Mouse (Mus musculus) limb, embryonic 12.5 days (tissue): ENCODE results near the gene Ccdc63. TPM values are rescaled to one million over a fixed set of nuclear protein-coding genes. Genes with fewer than 3 reads are reported as not detected.
"Not testable (repeated sequence)": the region's sequence is repeated elsewhere in the genome, so short reads cannot be mapped to it uniquely, and the experiment has no call there.

ENCODE experiments used
- ATAC-seq: fragments of 200-750 bp; cut with Nextera tagmentation; 2 replicates; pipeline ENCODE4 v1.8.0; 2017; ENCODE audit warnings: low read depth, moderate TSS enrichment; ENCODE audit not compliant: insufficient number of reproducible peaks, insufficient read depth, low FRiP score, low TSS enrichment
- H3K27ac ChIP-seq: fragments of 300-500 bp; sonication (generic); 2 replicates; pipeline ENCODE4 v1.5.1; 2016; ENCODE audit warnings: mild to moderate bottlenecking, moderate library complexity
- H3K27me3 ChIP-seq: fragments of 300-500 bp; sonication (generic); 2 replicates; pipeline ENCODE4 v1.6.1; 2016; ENCODE audit warnings: mild to moderate bottlenecking, moderate library complexity
- H3K36me3 ChIP-seq: fragments of 300-500 bp; sonication (generic); 2 replicates; pipeline ENCODE4 v1.6.1; 2016; ENCODE audit warnings: mild to moderate bottlenecking, moderate library complexity
- H3K4me1 ChIP-seq: fragments of 300-500 bp; sonication (generic); replicated peaks from 2 replicates; pipeline ENCODE4 v1.6.1; 2016
- H3K4me2 ChIP-seq: fragments of 300-500 bp; sonication (generic); 2 replicates; pipeline ENCODE4 v1.6.1; 2016; ENCODE audit warnings: mild to moderate bottlenecking, moderate library complexity
- H3K4me3 ChIP-seq: fragments of 300-500 bp; sonication (generic); replicated peaks from 2 replicates; pipeline ENCODE4 v1.5.1; 2016; ENCODE audit warnings: mild to moderate bottlenecking
- H3K9ac ChIP-seq: fragments of 300-500 bp; sonication (generic); replicated peaks from 2 replicates; pipeline ENCODE4 v1.6.1; 2016; ENCODE audit warnings: mild to moderate bottlenecking, moderate library complexity
- H3K9me3 ChIP-seq: fragments of 300-500 bp; sonication (generic); 2 replicates; pipeline ENCODE4 v1.6.1; 2016; ENCODE audit warnings: mild to moderate bottlenecking, moderate library complexity
- WGBS: fragments of 180-500 bp; shearing (Covaris S2); methylation state at CpG from one replicate; pipeline ENCODE4 v1.1.7; 2016; 5-methylcytosine and 5-hydroxymethylcytosine counted together
- polyA plus RNA-seq: library from polyadenylated mRNA; unstranded; fragments of >200 nt; fragmentation: Nextera tagmentation; extraction: Ambion mirVana; gene quantifications from 2 replicates; pipeline ENCODE4 v1.2.1, GENCODE M21; 2016

The Ccdc63 gene
- 0.20 TPM in 1 of 2 replicates, not detected in the other for polyA plus RNA-seq

- no peaks in the 10 kb centered on the region for H3K27me3 ChIP-seq
- no peak within 1 kb of the TSS for H3K27ac ChIP-seq
- no peak within 1 kb of the TSS for H3K9ac ChIP-seq
- 0 out of 2 replicates have a peak, but pooled peaks cover 5% of the 10 kb centered on the region for H3K9me3 ChIP-seq
- H3K4me3 ChIP-seq: no peak within 1 kb of the TSS
- WGBS: 86% methylated on average over 3 of the region's 3 CpGs
- no peak within 1 kb of the TSS for H3K4me2 ChIP-seq
- H3K4me1 ChIP-seq: peaks cover 4% of the 10 kb centered on the region
- no peaks in the 10 kb centered on the region for H3K36me3 ChIP-seq
- no peak for ATAC-seq
Measured at GRCm38 (mm10) chr5:122140723-122141122, at the start of gene Ccdc63. Gene Ccdc63 (minus strand): TSS chr5:122140823.

GRCm38 (mm10) chr5:122189115-122189514 lies 48.5 kb upstream of the Ccdc63 start:
- Histone ChIP-seq H3K27me3 (no peaks in the 10 kb centered on the region), H3K27ac (no peak overlapping the region), H3K4me3 (no peak overlapping the region), H3K9ac (no peak overlapping the region), H3K9me3 (peaks cover 7% of the 10 kb centered on the region; the same call in 1 of the 2 replicates), H3K36me3 (no peaks in the 10 kb centered on the region), H3K4me1 (no peaks in the 10 kb centered on the region), H3K4me2 (no peak overlapping the region)
- WGBS: 56% methylated on average over 3 of the region's 3 CpGs
- no peak for ATAC-seq

DNA sequence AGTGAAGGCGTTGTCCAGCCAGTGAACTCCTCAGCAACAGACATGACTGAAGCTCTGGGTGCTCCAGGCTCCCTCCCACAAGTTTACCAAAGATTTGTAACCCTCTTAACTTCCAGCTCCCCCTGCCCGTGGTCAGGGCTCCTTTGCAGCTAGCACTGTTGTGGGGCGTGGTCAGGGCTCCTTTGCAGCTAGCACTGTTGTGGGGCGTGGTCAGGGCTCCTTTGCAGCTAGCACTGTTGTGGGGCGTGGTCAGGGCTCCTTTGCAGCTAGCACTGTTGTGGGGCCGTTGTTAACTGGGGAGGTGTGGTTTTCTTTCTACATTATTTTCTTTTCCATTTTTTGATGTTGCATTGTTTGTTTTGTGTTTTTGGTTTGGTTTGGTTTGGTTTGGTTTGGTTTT lies 44.2 kb upstream of the Ccdc63 start:
- H3K4me2 ChIP-seq, H3K4me1 ChIP-seq, H3K9me3 ChIP-seq, ATAC-seq, H3K36me3 ChIP-seq, H3K27me3 ChIP-seq, H3K27ac ChIP-seq, H3K9ac ChIP-seq, H3K4me3 ChIP-seq: not testable (repeated sequence)
- 95% methylated on average over 6 of the region's 6 CpGs for WGBS

DNA sequence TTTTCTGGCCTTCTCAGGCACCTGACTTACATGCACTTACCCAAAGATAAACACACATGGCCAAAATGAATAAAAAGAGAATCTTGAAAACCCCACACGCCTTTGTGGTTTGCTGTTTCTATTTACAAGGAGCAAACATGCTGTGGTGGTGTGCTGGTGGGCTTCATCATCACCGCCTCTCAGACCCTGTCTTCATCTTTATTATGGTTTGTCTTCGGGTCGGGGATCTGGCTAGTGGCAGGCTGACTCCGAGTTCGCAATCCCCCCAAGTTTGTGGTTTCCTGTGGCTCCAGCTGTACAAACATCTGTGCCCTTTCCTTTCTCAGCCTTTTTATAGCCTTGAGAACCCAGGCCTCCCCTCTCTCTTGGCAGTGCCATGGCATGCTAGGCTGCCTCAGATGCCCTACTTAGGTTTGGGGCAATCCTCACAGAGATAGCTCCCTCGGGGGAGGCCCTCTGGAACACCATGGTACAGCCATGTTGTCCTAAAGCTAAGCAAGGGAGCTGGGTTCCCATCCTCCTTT lies 43.7 kb upstream of the Ccdc63 start:
- H3K4me1 ChIP-seq: no peaks in the 10 kb centered on the region; the same call in 1 of the 2 replicates
- H3K27me3 ChIP-seq: no peaks in the 10 kb centered on the region
- H3K9me3 ChIP-seq: peaks cover 7% of the 10 kb centered on the region; the same call in 1 of the 2 replicates
- no peak overlapping the region for H3K4me2 ChIP-seq
- no peak overlapping the region for H3K4me3 ChIP-seq
- no peak for ATAC-seq
- H3K27ac ChIP-seq: no peak overlapping the region
- WGBS: 83% methylated on average over 7 of the region's 7 CpGs
- no peak overlapping the region for H3K9ac ChIP-seq
- H3K36me3 ChIP-seq: no peaks in the 10 kb centered on the region

DNA sequence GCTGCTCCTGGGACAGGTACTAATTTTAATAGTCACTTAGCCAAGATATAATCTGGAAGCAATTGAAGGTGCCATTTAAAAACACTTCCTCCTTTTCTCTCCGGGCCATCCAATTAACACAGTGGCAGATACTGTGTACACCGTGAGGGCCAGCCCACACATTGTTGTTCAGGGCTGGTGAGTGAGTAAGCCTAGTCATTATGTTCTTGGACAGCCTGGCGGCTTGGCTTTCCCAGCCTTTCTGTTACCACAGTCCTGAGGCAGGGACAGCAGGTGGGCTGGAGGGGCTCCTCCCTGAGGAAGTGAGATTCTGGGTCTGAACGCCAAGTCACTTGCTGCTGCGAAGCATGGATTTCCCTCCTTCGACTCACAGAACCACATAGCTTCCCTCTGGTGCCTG lies 39.0 kb upstream of the Ccdc63 start:
- no peak overlapping the region for H3K4me3 ChIP-seq
- WGBS: 46% methylated on average over 6 of the region's 6 CpGs
- H3K4me2 ChIP-seq: no peak overlapping the region
- ATAC-seq: no peak
- peaks cover 4% of the 10 kb centered on the region; the same call in 1 of the 2 replicates for H3K9me3 ChIP-seq
- H3K36me3 ChIP-seq: peaks cover 21% of the 10 kb centered on the region
- no peak overlapping the region for H3K9ac ChIP-seq
- H3K4me1 ChIP-seq: no peaks in the 10 kb centered on the region; the same call in 1 of the 2 replicates
- no peak overlapping the region for H3K27ac ChIP-seq
- no peaks in the 10 kb centered on the region for H3K27me3 ChIP-seq

- no peak overlapping the region for H3K4me2 ChIP-seq
- peak; percentile 57; the same call in 1 of the 2 replicates for ATAC-seq
- H3K27ac ChIP-seq: no peak overlapping the region
- H3K9ac ChIP-seq: no peak overlapping the region
- no peak overlapping the region for H3K4me3 ChIP-seq
- H3K36me3 ChIP-seq: peaks cover 46% of the 10 kb centered on the region
- H3K9me3 ChIP-seq: no peaks in the 10 kb centered on the region
- no peaks in the 10 kb centered on the region for H3K27me3 ChIP-seq
- no peaks in the 10 kb centered on the region; the same call in 1 of the 2 replicates for H3K4me1 ChIP-seq
- WGBS: 25% methylated on average over 1 of the region's 1 CpGs
Measured at GRCm38 (mm10) chr5:122176398-122176797, 35.8 kb upstream of the Ccdc63 start.

DNA sequence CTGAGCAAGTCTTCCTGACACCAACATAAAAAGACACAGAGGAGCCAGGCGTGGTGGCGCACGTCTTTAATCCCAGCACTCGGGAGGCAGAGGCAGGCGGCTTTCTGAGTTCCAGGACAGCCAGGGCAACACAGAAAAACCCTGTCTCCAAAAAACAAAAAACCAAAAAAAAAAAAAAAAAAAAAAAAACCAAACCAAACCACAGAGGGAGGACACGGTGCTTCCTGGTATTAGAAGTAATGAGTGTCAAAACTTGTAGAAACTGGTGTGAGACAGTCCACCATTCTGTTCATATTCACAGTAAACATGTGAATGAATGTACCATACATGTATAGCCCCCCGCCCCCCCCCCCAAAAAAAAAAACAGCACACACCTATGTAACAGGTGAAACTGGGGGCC lies 35.3 kb upstream of the Ccdc63 start:
- Histone ChIP-seq H3K4me1 (no peaks in the 10 kb centered on the region; the same call in 1 of the 2 replicates), H3K4me2 (no peak overlapping the region), H3K27me3 (no peaks in the 10 kb centered on the region), H3K9ac (no peak overlapping the region), H3K27ac (no peak overlapping the region), H3K9me3 (no peaks in the 10 kb centered on the region), H3K4me3 (no peak overlapping the region), H3K36me3 (peaks cover 51% of the 10 kb centered on the region)
- 91% methylated on average over 7 of the region's 7 CpGs for WGBS
- no peak for ATAC-seq

GRCm38 (mm10) chr5:122175402-122175801 lies 34.8 kb upstream of the Ccdc63 start:
- Histone ChIP-seq H3K36me3 (peaks cover 56% of the 10 kb centered on the region), H3K27me3 (no peaks in the 10 kb centered on the region), H3K27ac (0 out of 2 replicates have a peak overlapping the region, but pooled peaks have one; percentile 17), H3K9ac (no peak overlapping the region), H3K4me3 (no peak overlapping the region), H3K9me3 (no peaks in the 10 kb centered on the region), H3K4me2 (no peak overlapping the region), H3K4me1 (no peaks in the 10 kb centered on the region; the same call in 1 of the 2 replicates)
- no peak for ATAC-seq
- 66% methylated on average over 2 of the region's 2 CpGs for WGBS

DNA sequence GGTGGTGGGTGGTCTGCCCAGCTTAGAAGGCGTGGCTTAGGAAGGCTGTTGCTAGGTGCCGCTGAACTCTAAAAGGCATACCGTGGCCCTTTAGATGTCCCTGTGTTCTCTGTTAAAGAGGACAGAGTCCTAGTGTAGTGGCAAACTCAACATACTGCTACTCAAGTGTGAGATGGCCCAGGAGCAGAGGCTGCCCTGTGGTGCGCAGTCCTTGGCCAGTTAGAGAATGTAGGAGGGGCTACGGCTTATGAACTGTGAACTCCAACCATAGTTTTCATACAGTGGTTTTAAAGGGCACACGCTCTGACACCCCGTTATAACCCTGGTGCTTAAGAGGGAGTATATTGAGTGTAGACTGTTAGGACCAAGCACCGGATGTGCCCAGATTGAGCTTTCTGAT lies 30.4 kb upstream of the Ccdc63 start:
- H3K27ac ChIP-seq: no peak overlapping the region
- WGBS: 92% methylated on average over 8 of the region's 8 CpGs
- H3K27me3 ChIP-seq: no peaks in the 10 kb centered on the region
- no peak overlapping the region for H3K4me2 ChIP-seq
- ATAC-seq: no peak
- H3K4me3 ChIP-seq: no peak overlapping the region
- no peaks in the 10 kb centered on the region for H3K9me3 ChIP-seq
- H3K36me3 ChIP-seq: peaks cover 88% of the 10 kb centered on the region
- H3K4me1 ChIP-seq: peaks cover 4% of the 10 kb centered on the region; the same call in 1 of the 2 replicates
- H3K9ac ChIP-seq: no peak overlapping the region

GRCm38 (mm10) chr5:122168344-122169069 lies 27.9 kb upstream of the Ccdc63 start:
- H3K36me3 ChIP-seq: peaks cover 99% of the 10 kb centered on the region

GRCm38 (mm10) chr5:122166636-122167161 lies 26.1 kb upstream of the Ccdc63 start:
- Histone ChIP-seq H3K36me3 (peaks cover 98% of the 10 kb centered on the region), H3K27ac (no peak overlapping the region), H3K4me2 (no peak overlapping the region), H3K9me3 (no peaks in the 10 kb centered on the region), H3K4me1 (peaks cover 42% of the 10 kb centered on the region), H3K27me3 (no peaks in the 10 kb centered on the region), H3K9ac (no peak overlapping the region), H3K4me3 (no peak overlapping the region)
- no peak for ATAC-seq
- 79% methylated on average over 8 of the region's 8 CpGs for WGBS

More at GRCm38 (mm10) chr5:122168344-122169069, 27.9 kb upstream of the Ccdc63 start:
- H3K4me2 ChIP-seq: no peak overlapping the region
- 93% methylated on average over 14 of the region's 14 CpGs for WGBS
- H3K4me1 ChIP-seq: peaks cover 25% of the 10 kb centered on the region
- no peaks in the 10 kb centered on the region for H3K27me3 ChIP-seq
- H3K27ac ChIP-seq: no peak overlapping the region
- H3K4me3 ChIP-seq: no peak overlapping the region
- ATAC-seq: no peak
- H3K9ac ChIP-seq: no peak overlapping the region
- H3K9me3 ChIP-seq: no peaks in the 10 kb centered on the region
